Mouse (Mus musculus) MEL-GATA-1-ER (cell line): ENCODE results near the gene En1.

Source experiments
- DNase-seq: peaks from one replicate; pipeline ENCODE4 v3.0.0-alpha.2; 2012; ENCODE audit warnings: low read depth; ENCODE audit errors: extremely low read depth

The En1 gene

GRCm38 (mm10) chr1:120602031-120602730 is at the start of gene En1:
TSS of gene En1 (plus strand) at chr1:120602418.
- DNase-seq = no peak

- no peak for DNase-seq
Observed at GRCm38 (mm10) chr1:120556926-120557846, 45.0 kb upstream of the En1 start.

- no peak for DNase-seq
Observed at GRCm38 (mm10) chr1:120558341-120559285, 43.6 kb upstream of the En1 start.

GRCm38 (mm10) chr1:120559911-120560310 is 42.3 kb upstream of the En1 start:
- DNase-seq = no peak

- DNase-seq = no peak
Observed at GRCm38 (mm10) chr1:120581306-120581705, 20.9 kb upstream of the En1 start.

- DNase-seq = no peak
Observed at GRCm38 (mm10) chr1:120585481-120585880, 16.7 kb upstream of the En1 start.

GRCm38 (mm10) chr1:120586500-120587110 is 15.6 kb upstream of the En1 start:
- no peak for DNase-seq

GRCm38 (mm10) chr1:120587431-120587830 is 14.8 kb upstream of the En1 start:
- DNase-seq = no peak

- DNase-seq = no peak
Observed at GRCm38 (mm10) chr1:120587960-120588359, 14.3 kb upstream of the En1 start.

GRCm38 (mm10) chr1:120588362-120589027 is 13.7 kb upstream of the En1 start:
- no peak for DNase-seq

- no peak for DNase-seq
Observed at GRCm38 (mm10) chr1:120593236-120593919, 8.8 kb upstream of the En1 start.

GRCm38 (mm10) chr1:120594603-120595002 is 7.6 kb upstream of the En1 start:
- DNase-seq = no peak

- DNase-seq = no peak
Observed at GRCm38 (mm10) chr1:120595471-120596240, 6.6 kb upstream of the En1 start.

- no peak for DNase-seq
Observed at GRCm38 (mm10) chr1:120596319-120596718, 5.9 kb upstream of the En1 start.

GRCm38 (mm10) chr1:120596784-120597183 is 5.4 kb upstream of the En1 start:
- no peak for DNase-seq

GRCm38 (mm10) chr1:120597271-120597670 is 4.9 kb upstream of the En1 start:
- DNase-seq = no peak

- no peak for DNase-seq
Observed at GRCm38 (mm10) chr1:120598196-120598940, 3.9 kb upstream of the En1 start.
